Mouse (Mus musculus) intestine, embryonic 16.5 days (tissue): ENCODE measurements around the gene Cnep1r1. TPM values are rescaled to one million over a fixed set of nuclear protein-coding genes. Genes with fewer than 3 reads are reported as not detected.
A peak's percentile ranks its signal among the peaks of the same experiment; 100 is the strongest.

Source experiments
- ATAC-seq: fragments of 200-750 bp; cut with Nextera tagmentation; 2 replicates; pipeline ENCODE4 v1.8.0; 2017; ENCODE audit warnings: moderate TSS enrichment, moderate library complexity
- H3K27ac ChIP-seq: fragments of 300-500 bp; sonication (generic); 2 replicates; pipeline ENCODE4 v1.5.1; 2014; ENCODE audit warnings: mild to moderate bottlenecking, low read length
- H3K27me3 ChIP-seq: fragments of 300-500 bp; sonication (generic); replicated peaks from 2 replicates; pipeline ENCODE4 v1.6.1; 2014; ENCODE audit warnings: low read length, control low read depth, mixed read lengths; ENCODE audit not compliant: control insufficient read depth, insufficient read depth
- H3K36me3 ChIP-seq: fragments of 300-500 bp; sonication (generic); 2 replicates; pipeline ENCODE4 v1.6.1; 2014; ENCODE audit warnings: low read length, control low read depth; ENCODE audit not compliant: control insufficient read depth, insufficient read depth
- H3K4me1 ChIP-seq: fragments of 300-500 bp; sonication (generic); 2 replicates; pipeline ENCODE4 v1.6.1; 2014; ENCODE audit warnings: low read length, control low read depth, mixed read lengths; ENCODE audit not compliant: control insufficient read depth, insufficient read depth
- H3K4me2 ChIP-seq: fragments of 300-500 bp; sonication (generic); 2 replicates; pipeline ENCODE4 v1.6.1; 2014; ENCODE audit warnings: low read depth, low read length, control low read depth
- H3K4me3 ChIP-seq: fragments of 300-500 bp; sonication (generic); 2 replicates; pipeline ENCODE4 v1.5.1; 2014; ENCODE audit warnings: mild to moderate bottlenecking, low read length
- H3K9ac ChIP-seq: fragments of 300-500 bp; sonication (generic); 2 replicates; pipeline ENCODE4 v1.6.1; 2014; ENCODE audit warnings: low read depth, low read length
- H3K9me3 ChIP-seq: fragments of 300-500 bp; sonication (generic); 2 replicates; pipeline ENCODE4 v1.6.1; 2016; ENCODE audit warnings: low read length, control low read depth; ENCODE audit not compliant: control insufficient read depth
- WGBS: fragments of 180-500 bp; shearing (Covaris S2); extraction: QIAGEN DNeasy Blood & Tissue Kit; methylation state at CpG from one replicate; pipeline ENCODE4 v1.1.7; 2014; 5-methylcytosine and 5-hydroxymethylcytosine counted together
- polyA plus RNA-seq: library from polyadenylated mRNA; unstranded; fragments of >200 nt; fragmentation: Nextera tagmentation; extraction: Ambion mirVana; gene quantifications from 2 replicates; pipeline ENCODE4 v1.2.1, GENCODE M21; 2015

The Cnep1r1 gene
- polyA plus RNA-seq, 1 experiment from 2014 or later = 35.8 TPM

DNA sequence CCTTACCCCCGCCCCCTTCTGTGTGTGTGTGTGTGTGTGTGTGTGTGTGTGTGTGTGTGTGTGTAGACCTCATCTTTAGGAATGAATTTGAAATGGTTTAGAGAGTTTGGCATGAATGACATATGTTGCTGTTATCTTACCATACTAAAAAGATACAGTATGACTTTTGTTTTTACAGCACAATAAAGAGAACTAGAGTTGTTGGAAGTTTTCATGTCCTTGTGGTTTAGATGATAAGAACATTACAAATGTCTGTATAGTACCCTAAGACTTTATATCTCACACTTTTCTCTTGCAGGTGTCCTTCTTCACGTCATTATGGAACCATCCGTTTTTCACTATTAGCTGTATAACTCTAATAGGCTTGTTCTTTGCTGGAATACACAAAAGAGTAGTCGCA is 10.8 kb downstream of the Cnep1r1 start:
- no peaks in the 10 kb centered on the region for H3K4me1 ChIP-seq
- H3K27me3 ChIP-seq = no peaks in the 10 kb centered on the region
- no peak overlapping the region for H3K27ac ChIP-seq
- WGBS = 96% methylated on average over 4 of the region's 4 CpGs
- no peak for ATAC-seq
- H3K36me3 ChIP-seq = peaks cover 3% of the 10 kb centered on the region
- H3K9ac ChIP-seq = no peak overlapping the region
- no peak overlapping the region for H3K4me3 ChIP-seq
- no peak overlapping the region for H3K4me2 ChIP-seq
- H3K9me3 ChIP-seq = no peaks in the 10 kb centered on the region

- H3K27me3 ChIP-seq = no peaks in the 10 kb centered on the region
- H3K9ac ChIP-seq = no peak overlapping the region
- WGBS = 42% methylated on average over 7 of the region's 7 CpGs
- no peak overlapping the region for H3K4me2 ChIP-seq
- H3K36me3 ChIP-seq = peaks cover 3% of the 10 kb centered on the region
- no peaks in the 10 kb centered on the region for H3K9me3 ChIP-seq
- no peak overlapping the region for H3K27ac ChIP-seq
- no peak overlapping the region for H3K4me3 ChIP-seq
- no peak for ATAC-seq
- no peaks in the 10 kb centered on the region for H3K4me1 ChIP-seq
These were observed 12.3 kb downstream of the Cnep1r1 start for GRCm38 (mm10) chr8:88130754-88131317.

- Histone ChIP-seq H3K27ac (peak within 1 kb of the TSS; percentile 87), H3K27me3 (no peaks in the 10 kb centered on the region), H3K4me1 (peaks cover 13% of the 10 kb centered on the region), H3K9me3 (no peaks in the 10 kb centered on the region), H3K36me3 (peaks cover 9% of the 10 kb centered on the region), H3K9ac (peak within 1 kb of the TSS; percentile 86), H3K4me3 (peak within 1 kb of the TSS; percentile 85), H3K4me2 (peak within 1 kb of the TSS; percentile 74)
- under 1% methylated on average over 79 of the region's 79 CpGs for WGBS
- ATAC-seq = peak; percentile 99
These were observed 19.3 kb downstream of the Cnep1r1 start, which contains the start of gene Heatr3 for GRCm38 (mm10) chr8:88137748-88138484. Heatr3 (plus strand) TSS chr8:88137855.

DNA sequence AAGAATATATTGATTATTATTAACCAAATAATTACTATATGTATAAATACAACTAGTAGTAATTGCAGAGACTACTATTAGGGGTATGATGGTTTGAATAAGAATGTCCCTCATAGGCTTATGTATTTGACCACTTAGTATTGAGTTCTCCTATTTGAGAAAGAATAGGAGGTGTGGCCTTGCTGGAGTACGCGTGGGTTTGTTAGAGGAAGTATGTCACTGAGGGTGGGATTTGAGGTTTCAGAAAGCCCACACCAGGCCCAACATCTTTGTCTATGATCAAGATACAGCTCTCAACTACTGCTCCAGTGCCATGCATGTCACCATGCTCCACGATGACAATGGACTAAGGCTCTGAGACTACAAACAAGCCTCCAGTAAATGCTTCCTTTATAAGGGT is 20.7 kb downstream of the Cnep1r1 start:
- Histone ChIP-seq H3K4me3 (no peak overlapping the region), H3K9me3 (no peaks in the 10 kb centered on the region), H3K9ac (no peak overlapping the region), H3K4me1 (peaks cover 13% of the 10 kb centered on the region), H3K4me2 (no peak overlapping the region), H3K36me3 (peaks cover 9% of the 10 kb centered on the region; the same call in 1 of the 2 replicates), H3K27me3 (no peaks in the 10 kb centered on the region), H3K27ac (no peak overlapping the region)
- 89% methylated on average over 3 of the region's 3 CpGs for WGBS
- no peak for ATAC-seq

DNA sequence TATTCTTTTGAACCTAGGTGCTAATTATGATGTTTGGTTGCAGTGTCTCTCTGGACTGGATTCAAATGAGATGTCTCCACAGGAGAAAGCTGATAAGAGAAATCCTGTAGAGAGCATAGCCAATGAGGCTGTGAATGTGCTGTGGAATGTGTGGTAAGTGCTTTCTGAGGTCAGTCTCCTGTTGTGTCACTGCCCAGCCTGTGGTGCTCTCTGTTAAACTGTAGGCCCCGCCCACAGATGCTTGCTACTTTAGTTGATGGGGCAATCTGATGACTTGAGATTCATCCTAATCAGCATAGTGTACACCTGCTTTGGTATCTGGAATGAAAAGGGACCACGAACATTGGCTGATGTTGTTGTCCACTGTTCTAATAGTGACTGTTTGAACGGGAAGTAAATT is 23.1 kb downstream of the Cnep1r1 start:
- Histone ChIP-seq H3K36me3 (peaks cover 9% of the 10 kb centered on the region; the same call in 1 of the 2 replicates), H3K9me3 (no peaks in the 10 kb centered on the region), H3K4me1 (peaks cover 13% of the 10 kb centered on the region), H3K27ac (no peak overlapping the region), H3K4me2 (no peak overlapping the region), H3K27me3 (no peaks in the 10 kb centered on the region), H3K9ac (no peak overlapping the region), H3K4me3 (no peak overlapping the region)
- 90% methylated on average over 3 of the region's 3 CpGs for WGBS
- no peak for ATAC-seq

GRCm38 (mm10) chr8:88144041-88144440 is 25.5 kb downstream of the Cnep1r1 start:
- 86% methylated on average over 5 of the region's 5 CpGs for WGBS
- Histone ChIP-seq H3K4me3 (no peak overlapping the region), H3K9ac (no peak overlapping the region), H3K4me2 (no peak overlapping the region), H3K4me1 (peaks cover 4% of the 10 kb centered on the region; the same call in 1 of the 2 replicates), H3K36me3 (peaks cover 20% of the 10 kb centered on the region), H3K27me3 (no peaks in the 10 kb centered on the region), H3K27ac (no peak overlapping the region), H3K9me3 (no peaks in the 10 kb centered on the region)
- no peak for ATAC-seq

DNA sequence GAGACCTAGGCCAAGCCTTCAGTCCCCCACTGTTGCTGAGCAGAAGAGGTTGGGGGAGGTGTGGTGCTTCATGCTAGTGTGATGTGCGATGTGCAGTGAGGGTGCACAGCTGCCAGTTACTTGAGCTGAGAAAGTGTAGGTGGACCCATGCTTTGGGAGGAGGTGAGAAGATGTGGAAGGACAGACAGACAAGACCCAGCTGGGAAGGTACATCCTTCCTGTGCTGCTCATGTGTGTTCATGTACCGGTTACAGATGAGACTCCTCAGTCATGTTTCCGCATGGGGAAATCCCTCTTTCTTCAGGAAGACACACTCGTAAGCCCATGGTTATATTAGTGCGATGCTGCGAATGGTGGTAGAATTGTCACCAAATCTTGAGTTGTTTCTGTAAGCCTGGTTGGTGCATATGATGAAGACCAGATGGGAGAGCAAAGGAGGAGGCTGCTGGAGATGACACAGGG is 32.4 kb downstream of the Cnep1r1 start:
- no peaks in the 10 kb centered on the region for H3K9me3 ChIP-seq
- H3K9ac ChIP-seq = no peak overlapping the region
- no peaks in the 10 kb centered on the region for H3K27me3 ChIP-seq
- no peaks in the 10 kb centered on the region for H3K4me1 ChIP-seq
- ATAC-seq = no peak
- H3K4me2 ChIP-seq = no peak overlapping the region
- H3K4me3 ChIP-seq = no peak overlapping the region
- peaks cover 13% of the 10 kb centered on the region; the same call in 1 of the 2 replicates for H3K36me3 ChIP-seq
- H3K27ac ChIP-seq = no peak overlapping the region
- WGBS = 95% methylated on average over 6 of the region's 6 CpGs

DNA sequence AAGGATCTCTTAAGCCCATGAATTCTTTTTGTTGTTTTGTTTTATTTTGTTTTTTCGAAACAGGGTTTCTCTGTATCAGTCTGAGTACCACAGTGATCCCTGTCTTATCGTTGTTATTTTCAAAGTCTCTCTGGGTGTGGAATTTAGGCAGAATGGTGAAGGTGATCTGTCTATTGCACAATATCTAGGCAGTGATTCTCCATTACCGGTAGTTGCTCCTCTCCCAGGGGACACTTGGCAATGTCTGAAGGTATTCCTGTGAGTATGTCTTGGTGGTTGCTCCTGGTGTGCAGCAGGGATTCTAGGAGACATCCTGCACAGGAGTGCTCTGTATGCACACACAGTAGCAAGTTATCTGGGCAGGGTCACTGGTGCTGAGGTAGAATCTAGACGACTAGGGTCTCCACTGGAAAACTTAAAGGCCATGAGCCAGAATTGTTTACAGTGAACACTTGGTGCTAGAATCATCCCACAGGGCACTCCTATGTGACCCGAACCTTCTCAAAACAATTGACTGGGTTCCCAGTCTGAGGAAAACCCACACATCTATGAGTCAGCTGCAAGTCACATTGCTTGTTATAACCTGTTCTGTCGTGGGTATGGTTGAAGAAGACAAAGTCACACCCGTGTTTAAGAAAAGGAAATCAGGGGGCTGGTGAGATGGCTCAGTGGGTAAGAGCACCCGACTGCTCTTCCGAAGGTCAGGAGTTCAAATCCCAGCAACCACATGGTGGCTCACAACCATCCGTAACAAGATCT is 41.8 kb downstream of the Cnep1r1 start:
- Histone ChIP-seq H3K4me2 (no peak overlapping the region), H3K9me3 (no peaks in the 10 kb centered on the region), H3K27ac (no peak overlapping the region), H3K27me3 (no peaks in the 10 kb centered on the region), H3K4me1 (no peaks in the 10 kb centered on the region), H3K36me3 (peaks cover 6% of the 10 kb centered on the region), H3K4me3 (no peak overlapping the region), H3K9ac (no peak overlapping the region)
- WGBS = 89% methylated on average over 10 of the region's 10 CpGs
- ATAC-seq = no peak

- Histone ChIP-seq H3K27ac (no peak overlapping the region), H3K36me3 (peaks cover 6% of the 10 kb centered on the region), H3K4me1 (no peaks in the 10 kb centered on the region), H3K9me3 (no peaks in the 10 kb centered on the region), H3K9ac (no peak overlapping the region), H3K27me3 (no peaks in the 10 kb centered on the region), H3K4me2 (no peak overlapping the region), H3K4me3 (no peak overlapping the region)
- 0 out of 2 replicates have a peak, but pooled peaks have one; percentile 33 for ATAC-seq
- 73% methylated on average over 5 of the region's 5 CpGs for WGBS
These were observed 42.9 kb downstream of the Cnep1r1 start for GRCm38 (mm10) chr8:88161439-88161838.
